Mouse (Mus musculus) brown adipose tissue, adult 24 weeks (tissue): ENCODE measurements around the gene Dnase1. TPM values are rescaled to one million over a fixed set of nuclear protein-coding genes. Genes with fewer than 3 reads are reported as not detected.
A peak's percentile ranks its signal among the peaks of the same experiment; 100 is the strongest.

Source experiments
- H3K27ac ChIP-seq: fragments of 200-500 bp; replicated peaks from 2 replicates; pipeline ENCODE4 v1.5.1; 2012; ENCODE audit warnings: low read depth, mild to moderate bottlenecking, low read length
- H3K4me1 ChIP-seq: fragments of 200-500 bp; 2 replicates; pipeline ENCODE4 v1.6.1; 2012; ENCODE audit warnings: low read length, mixed read lengths; ENCODE audit not compliant: control insufficient read depth, insufficient read depth, insufficient read length
- H3K4me3 ChIP-seq: fragments of 200-500 bp; 2 replicates; pipeline ENCODE4 v1.5.1; 2012; ENCODE audit warnings: low read depth, mild to moderate bottlenecking, low read length, moderate library complexity; ENCODE audit not compliant: insufficient read depth
- polyA plus RNA-seq: library from polyadenylated mRNA; stranded (reverse); fragments of >200 nt; gene quantifications from 2 replicates; pipeline ENCODE4 v1.2.4, GENCODE M21; 2012; ENCODE audit not compliant: missing spikeins, insufficient read depth, insufficient read length

The Dnase1 gene
- polyA plus RNA-seq, 1 experiment, result not detected

GRCm38 (mm10) chr16:4032341-4032748 is 4.4 kb upstream of the Dnase1 start:
- H3K4me1 ChIP-seq, result no peaks in the 10 kb centered on the region
- no peak overlapping the region for H3K27ac ChIP-seq

DNA sequence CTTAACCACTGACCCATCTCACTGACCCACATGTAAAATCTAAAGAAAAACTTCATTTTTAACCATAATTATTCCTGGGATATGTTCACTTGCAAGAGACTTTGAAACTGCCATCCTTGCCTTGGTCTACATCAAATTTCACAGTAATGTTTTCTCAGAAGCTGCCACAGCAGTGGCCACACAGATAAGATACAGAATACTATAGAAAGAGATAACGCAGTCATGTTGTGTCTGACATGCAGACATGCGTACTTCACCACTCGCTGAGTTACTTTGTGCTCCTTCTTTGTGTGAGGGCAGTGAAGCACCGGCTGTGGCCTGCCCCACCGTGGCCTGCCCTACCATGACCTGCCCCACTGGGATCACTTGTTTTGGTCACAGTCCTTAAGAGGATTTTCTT is 2.8 kb upstream of the Dnase1 start:
- H3K4me3 ChIP-seq, result no peak overlapping the region
- no peaks in the 10 kb centered on the region for H3K4me1 ChIP-seq
- no peak overlapping the region for H3K27ac ChIP-seq

More at GRCm38 (mm10) chr16:4032341-4032748, 4.4 kb upstream of the Dnase1 start:
- no peak overlapping the region for H3K4me3 ChIP-seq

GRCm38 (mm10) chr16:4034476-4034875 is 2.3 kb upstream of the Dnase1 start:
- H3K4me1 ChIP-seq, result no peaks in the 10 kb centered on the region
- H3K27ac ChIP-seq, result no peak overlapping the region
- H3K4me3 ChIP-seq, result no peak overlapping the region

GRCm38 (mm10) chr16:4035575-4035974 is 1.2 kb upstream of the Dnase1 start:
- no peak overlapping the region for H3K27ac ChIP-seq
- no peaks in the 10 kb centered on the region for H3K4me1 ChIP-seq
- no peak overlapping the region for H3K4me3 ChIP-seq

- H3K4me3 ChIP-seq, result no peak overlapping the region
- no peak overlapping the region for H3K27ac ChIP-seq
- H3K4me1 ChIP-seq, result no peaks in the 10 kb centered on the region
Measured at GRCm38 (mm10) chr16:4037690-4038089, 948 bp downstream of the Dnase1 start.

DNA sequence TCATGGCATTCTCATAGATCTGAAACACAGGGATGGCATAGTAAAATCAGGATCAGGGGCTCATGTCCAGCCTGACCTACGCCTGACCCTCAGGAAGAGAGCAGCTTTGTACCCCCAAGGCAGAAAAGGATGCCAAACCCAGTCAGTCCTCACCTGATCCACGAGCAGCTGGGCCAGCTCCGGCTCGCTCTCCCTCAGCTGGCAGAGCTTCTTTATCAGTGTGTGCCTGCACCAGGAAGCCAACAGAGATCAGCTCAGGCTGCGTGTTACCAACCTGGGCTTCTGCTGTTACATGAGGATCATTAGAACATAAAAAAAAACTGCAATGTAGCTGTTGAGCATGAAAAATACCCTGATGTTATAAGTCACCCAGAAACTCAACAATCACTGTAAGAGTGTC is 3.5 kb downstream of the Dnase1 start:
- no peak overlapping the region for H3K27ac ChIP-seq
- H3K4me1 ChIP-seq, result no peaks in the 10 kb centered on the region
- H3K4me3 ChIP-seq, result no peak overlapping the region

- Histone ChIP-seq H3K4me1 (no peaks in the 10 kb centered on the region), H3K4me3 (no peak overlapping the region), H3K27ac (no peak overlapping the region)
Measured at GRCm38 (mm10) chr16:4041646-4042045, 4.9 kb downstream of the Dnase1 start.

- no peak overlapping the region for H3K4me3 ChIP-seq
- no peak overlapping the region for H3K27ac ChIP-seq
- no peaks in the 10 kb centered on the region for H3K4me1 ChIP-seq
Measured at GRCm38 (mm10) chr16:4044093-4044492, 7.4 kb downstream of the Dnase1 start.

- H3K27ac ChIP-seq, result no peak overlapping the region
- H3K4me3 ChIP-seq, result no peak overlapping the region
- no peaks in the 10 kb centered on the region for H3K4me1 ChIP-seq
Measured at GRCm38 (mm10) chr16:4045524-4045923, 8.8 kb downstream of the Dnase1 start.

DNA sequence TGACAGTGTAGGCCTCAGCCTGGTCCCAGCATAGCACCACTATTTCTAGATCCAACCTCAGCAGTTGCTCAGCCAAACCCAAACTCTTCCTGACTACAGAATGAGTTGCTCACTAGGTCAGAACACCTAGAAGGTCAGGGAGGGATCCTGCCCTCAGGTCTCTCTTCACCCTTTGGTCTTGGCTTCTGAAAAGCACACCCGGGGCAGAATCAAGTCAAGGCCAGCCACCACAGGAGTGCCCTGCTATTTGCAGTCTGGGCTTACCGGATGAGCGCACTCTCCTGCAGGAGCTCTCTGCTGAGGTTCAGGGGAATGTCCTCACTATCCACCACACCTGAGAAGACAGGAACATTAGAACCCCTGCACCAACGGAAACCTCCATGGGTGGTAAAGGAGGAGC is 15.9 kb downstream of the Dnase1 start:
- H3K4me3 ChIP-seq, result no peak overlapping the region
- no peak overlapping the region for H3K27ac ChIP-seq
- no peaks in the 10 kb centered on the region for H3K4me1 ChIP-seq

- Histone ChIP-seq H3K4me3 (no peak overlapping the region), H3K27ac (no peak overlapping the region), H3K4me1 (no peaks in the 10 kb centered on the region)
Measured at GRCm38 (mm10) chr16:4053811-4054210, 17.1 kb downstream of the Dnase1 start.

- Histone ChIP-seq H3K4me1 (no peaks in the 10 kb centered on the region), H3K4me3 (no peak overlapping the region), H3K27ac (no peak overlapping the region)
Measured at GRCm38 (mm10) chr16:4064945-4065344, 28.2 kb downstream of the Dnase1 start.

- Histone ChIP-seq H3K4me1 (no peaks in the 10 kb centered on the region), H3K4me3 (no peak overlapping the region), H3K27ac (no peak overlapping the region)
Measured at GRCm38 (mm10) chr16:4068588-4068987, 31.8 kb downstream of the Dnase1 start.

DNA sequence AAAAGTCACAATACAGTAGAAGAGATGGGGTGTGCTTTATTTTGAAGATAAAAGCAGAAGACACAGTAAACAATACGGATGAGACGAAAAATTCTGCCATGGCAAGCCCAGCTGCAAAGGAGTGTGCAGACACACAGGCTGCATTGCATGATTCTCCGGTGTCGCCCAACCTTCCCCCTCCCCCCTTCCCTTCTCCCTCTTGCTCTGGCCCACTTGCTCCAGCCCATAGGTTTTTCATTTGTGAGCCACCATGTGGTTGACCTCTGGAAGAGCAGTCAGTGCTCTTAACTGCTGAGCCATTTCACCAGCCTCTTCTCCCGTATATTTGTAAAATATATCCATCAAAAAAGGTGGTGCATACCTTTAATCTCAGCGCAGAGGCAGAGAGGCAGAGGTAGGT is 37.6 kb downstream of the Dnase1 start:
- no peak overlapping the region for H3K27ac ChIP-seq
- peaks cover 2% of the 10 kb centered on the region; the same call in 1 of the 2 replicates for H3K4me1 ChIP-seq
- no peak overlapping the region for H3K4me3 ChIP-seq

GRCm38 (mm10) chr16:4074836-4075235 is 38.1 kb downstream of the Dnase1 start:
- Histone ChIP-seq H3K4me1 (peaks cover 2% of the 10 kb centered on the region; the same call in 1 of the 2 replicates), H3K27ac (no peak overlapping the region), H3K4me3 (no peak overlapping the region)

- H3K4me1 ChIP-seq, result peaks cover 2% of the 10 kb centered on the region; the same call in 1 of the 2 replicates
- peak within 1 kb of the TSS; percentile 99 for H3K4me3 ChIP-seq
Measured at GRCm38 (mm10) chr16:4077384-4078061, 40.8 kb downstream of the Dnase1 start, which contains the start of gene Trap1. Gene Trap1 (minus strand): TSS chr16:4077827.

More at GRCm38 (mm10) chr16:4077384-4078061, 40.8 kb downstream of the Dnase1 start, which contains the start of gene Trap1:
- H3K27ac ChIP-seq, result peak within 1 kb of the TSS; percentile 99
